13 mouse cellular contexts compared by ENCODE assay signal in the genomic region with DNA sequence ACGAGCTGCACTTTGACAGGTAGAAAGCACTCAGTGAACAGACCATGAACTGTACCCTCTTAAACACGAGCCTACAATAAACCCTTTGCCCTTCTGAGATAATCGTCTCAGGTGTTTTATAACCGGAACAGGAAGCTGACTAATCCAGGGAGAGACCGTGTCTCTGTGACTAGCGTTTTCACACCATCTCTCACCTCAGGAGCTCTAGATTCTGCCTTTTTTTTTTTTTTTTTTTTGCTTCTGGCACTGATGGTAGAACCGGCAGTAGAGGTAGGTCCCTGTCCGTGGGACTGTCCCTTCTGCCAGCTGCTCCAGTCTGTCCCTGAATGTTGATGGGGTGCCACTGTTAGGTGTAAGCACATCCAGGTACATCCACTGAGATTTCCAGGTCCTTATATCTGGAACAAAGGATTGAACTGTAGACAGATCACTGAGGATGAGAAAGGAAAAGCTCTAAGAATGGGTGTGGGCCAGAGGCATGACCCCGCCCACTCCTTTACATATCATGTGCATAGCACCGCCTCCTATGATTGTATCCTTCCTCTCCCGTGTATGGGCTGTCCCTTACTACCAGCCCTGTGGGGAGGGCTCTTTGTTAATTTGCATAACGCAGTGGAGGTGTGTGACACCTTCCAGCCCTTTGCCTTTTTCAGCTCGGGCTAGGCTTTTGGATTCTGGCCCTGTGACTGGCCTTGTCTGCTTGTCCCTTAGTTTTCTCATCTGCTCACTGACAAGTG.
A peak's percentile ranks its signal among the peaks of the same experiment; 100 is the strongest.
DNase-seq lines count a peak whose midpoint lies in the region; ATAC-seq and TF ChIP-seq lines count a peak whose summit lies in the region.
"Had no signal": no experiment of that assay in that cellular context is flagged by ENCODE, and none has a peak within 500 bp of the region (broad histone marks: within the 10 kb centered on the region; RNA-seq: fewer than 3 reads in every experiment).

No protein-coding gene starts in this region.

- no peaks in the 10 kb centered on the region for H3K27me3 ChIP-seq in midbrain, embryonic 11.5 days (ENCODE audit: control insufficient read depth, insufficient read depth, low read length)
- no peaks in the 10 kb centered on the region for H3K27me3 ChIP-seq in midbrain, postnatal 0 days (ENCODE audit: insufficient read depth, low read length)
- no peaks in the 10 kb centered on the region for H3K27me3 ChIP-seq in stomach, postnatal 0 days (ENCODE audit: control insufficient read depth, insufficient read depth, low read length)
- H3K27me3 ChIP-seq: embryonic facial prominence, embryonic 12.5 days had no signal

- H3K4me2 ChIP-seq in midbrain, embryonic 11.5 days, result no peak overlapping the region
- H3K4me2 ChIP-seq in midbrain, postnatal 0 days (ENCODE audit: low read depth, low read length, poor library complexity, severe bottlenecking), result no peak overlapping the region
- H3K4me2 ChIP-seq in stomach, postnatal 0 days (replicated peaks; ENCODE audit: low read depth), result no peak overlapping the region
- H3K4me2 ChIP-seq: embryonic facial prominence, embryonic 12.5 days had no signal

- H3K9ac ChIP-seq in midbrain, embryonic 11.5 days (ENCODE audit: low read length), result no peak overlapping the region
- H3K9ac ChIP-seq in midbrain, postnatal 0 days (replicated peaks; ENCODE audit: low read length, poor library complexity, severe bottlenecking), result no peak overlapping the region
- no peak overlapping the region for H3K9ac ChIP-seq in stomach, postnatal 0 days (ENCODE audit: low read length)
- H3K9ac ChIP-seq: embryonic facial prominence, embryonic 12.5 days; forebrain, postnatal 0 days had no signal

- TF ChIP-seq CTCF in midbrain, postnatal 0 days (IDR thresholded peaks at IDR 0.05), result no peak
- no peak for TF ChIP-seq CTCF in stomach, postnatal 0 days (IDR thresholded peaks at IDR 0.05; ENCODE audit: low read depth)

- no peaks in the 10 kb centered on the region for H3K36me3 ChIP-seq in midbrain, embryonic 11.5 days (ENCODE audit: control insufficient read depth, insufficient read depth, low read length)
- H3K36me3 ChIP-seq in midbrain, postnatal 0 days (ENCODE audit: insufficient read depth, low read length), result no peaks in the 10 kb centered on the region
- no peaks in the 10 kb centered on the region for H3K36me3 ChIP-seq in stomach, postnatal 0 days (ENCODE audit: control insufficient read depth, insufficient read depth, low read length)
- H3K36me3 ChIP-seq: embryonic facial prominence, embryonic 12.5 days had no signal

- peak; percentile 53 for DNase-seq in midbrain, embryonic 11.5 days (ENCODE audit: low spot score, missing footprints)
- DNase-seq in midbrain, postnatal 0 days (ENCODE audit: low spot score), result no peak
- DNase-seq in ZHBTc4 (ENCODE audit: low read depth, low spot score), result peak; percentile 80
- DNase-seq in large intestine, adult 2 months (ENCODE audit: low read depth, low spot score), result peak; percentile 22
- peak; percentile 18 for DNase-seq in stomach, postnatal 0 days (ENCODE audit: low spot score)
- DNase-seq in layer of hippocampus, postnatal 36 days, result no peak
- DNase-seq in layer of hippocampus, postnatal 10 days (ENCODE audit: low spot score in 2 of 2), result no peak
- DNase-seq: forebrain, postnatal 0 days; heart, adult 2 months; kidney, postnatal 10 days; thymus, adult 2 months had no signal

- H3K4me1 ChIP-seq in midbrain, embryonic 11.5 days (ENCODE audit: control insufficient read depth, insufficient read depth, low read length), result no peaks in the 10 kb centered on the region
- H3K4me1 ChIP-seq in midbrain, postnatal 0 days (ENCODE audit: insufficient read depth, low read length), result no peaks in the 10 kb centered on the region
- no peaks in the 10 kb centered on the region for H3K4me1 ChIP-seq in stomach, postnatal 0 days (replicated peaks; ENCODE audit: control insufficient read depth, insufficient read depth)
- H3K4me1 ChIP-seq: embryonic facial prominence, embryonic 12.5 days had no signal

- 56% methylated on average over 13 of the region's 13 CpGs for WGBS in midbrain, embryonic 11.5 days
- WGBS in midbrain, postnatal 0 days, result 58% methylated on average over 13 of the region's 13 CpGs
- WGBS in large intestine, adult 2 months, result 20% methylated on average over 13 of the region's 13 CpGs
- 45% methylated on average over 13 of the region's 13 CpGs for WGBS in stomach, postnatal 0 days

- H3K4me3 ChIP-seq in midbrain, embryonic 11.5 days (ENCODE audit: low read depth, low read length), result no peak overlapping the region
- H3K4me3 ChIP-seq in midbrain, postnatal 0 days (ENCODE audit: low read depth, low read length), result no peak overlapping the region
- H3K4me3 ChIP-seq in stomach, postnatal 0 days (ENCODE audit: low read depth, low read length), result no peak overlapping the region
- H3K4me3 ChIP-seq: embryonic facial prominence, embryonic 12.5 days; heart, adult 2 months had no signal

- H3K9me3 ChIP-seq in midbrain, embryonic 11.5 days (ENCODE audit: control insufficient read depth, low read length), result no peaks in the 10 kb centered on the region
- no peaks in the 10 kb centered on the region for H3K9me3 ChIP-seq in midbrain, postnatal 0 days (ENCODE audit: low read length)
- no peaks in the 10 kb centered on the region for H3K9me3 ChIP-seq in stomach, postnatal 0 days (ENCODE audit: control insufficient read depth, low read length)
- H3K9me3 ChIP-seq: embryonic facial prominence, embryonic 12.5 days had no signal

- ATAC-seq in midbrain, embryonic 11.5 days (ENCODE audit: low FRiP score), result no peak
- ATAC-seq in midbrain, postnatal 0 days (ENCODE audit: low FRiP score), result no peak
- 0 out of 2 replicates have a peak, but pooled peaks have one; percentile 35 for ATAC-seq in stomach, postnatal 0 days (ENCODE audit: low FRiP score, low TSS enrichment)
- ATAC-seq: forebrain, postnatal 0 days; midbrain, embryonic 16.5 days had no signal

- no peak overlapping the region for H3K27ac ChIP-seq in midbrain, embryonic 11.5 days (ENCODE audit: low read depth, low read length)
- H3K27ac ChIP-seq in midbrain, postnatal 0 days (ENCODE audit: low read depth, low read length), result no peak overlapping the region
- H3K27ac ChIP-seq in stomach, postnatal 0 days (replicated peaks), result no peak overlapping the region
- H3K27ac ChIP-seq: embryonic facial prominence, embryonic 12.5 days; heart, adult 2 months had no signal

- TF ChIP-seq EP300 in stomach, postnatal 0 days (optimal IDR thresholded peaks at IDR 0.05), result no peak

Comparison
In these comparisons a context has a peak if more than half of its experiments do, and no peak if none do; other contexts are left out.
1. DNase-seq: peak in midbrain, embryonic 11.5 days (single experiment), ZHBTc4 (single experiment), large intestine, adult 2 months (single experiment) and stomach, postnatal 0 days (single experiment); none in midbrain, postnatal 0 days (single experiment), layer of hippocampus, postnatal 36 days (0 of 2) and layer of hippocampus, postnatal 10 days (0 of 2).